Comparison of ENCODE assay signal across 14 mouse cellular contexts in the genomic region with DNA sequence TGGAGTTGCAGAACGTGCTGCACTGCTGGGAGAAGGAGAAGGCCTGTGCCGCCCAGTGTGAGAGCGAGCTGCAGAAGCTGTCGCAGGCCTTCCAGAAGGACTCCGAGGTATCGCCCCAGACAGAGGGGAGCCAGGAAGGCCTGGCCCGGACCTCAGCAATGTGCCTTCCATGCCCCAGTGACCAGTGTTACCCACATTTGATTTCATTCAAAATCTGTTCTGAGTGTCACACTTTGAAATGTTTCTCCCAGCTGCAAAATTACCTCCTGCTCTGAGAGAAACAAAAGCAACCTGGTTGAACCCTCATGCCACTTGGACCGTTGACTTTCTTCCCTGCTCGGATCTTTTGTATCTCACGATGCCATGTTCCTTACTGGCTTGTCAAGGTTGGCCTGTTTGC.
"Had no signal": no experiment of that assay in that cellular context is flagged by ENCODE, and none has a peak within 500 bp of the region (broad histone marks: within the 10 kb centered on the region; RNA-seq: fewer than 3 reads in every experiment).

No protein-coding gene starts in this region.

- H3K9ac ChIP-seq: liver, embryonic 14.5 days; lung, embryonic 14.5 days; midbrain, embryonic 13.5 days; neural tube, embryonic 12.5 days; stomach, embryonic 15.5 days had no signal

- DNase-seq: lung, adult 18-20 months; lung, embryonic 14.5 days; lung, postnatal 10 days; lung, postnatal 4 days; right cerebral cortex, postnatal 14 days; thymus, adult 2 months; thymus, postnatal 25 days; thymus, postnatal 4 days had no signal

- ATAC-seq: midbrain, embryonic 13.5 days had no signal

- H3K36me3 ChIP-seq: midbrain, embryonic 13.5 days; neural tube, embryonic 12.5 days; stomach, embryonic 15.5 days had no signal

- H3K4me3 ChIP-seq: megakaryocyte, embryonic 14.5 days; midbrain, embryonic 13.5 days; neural tube, embryonic 12.5 days; stomach, embryonic 15.5 days had no signal

- H3K4me2 ChIP-seq: lung, embryonic 14.5 days; midbrain, embryonic 13.5 days; neural tube, embryonic 12.5 days; stomach, embryonic 15.5 days had no signal

- H3K27me3 ChIP-seq: megakaryocyte, embryonic 14.5 days; neural tube, embryonic 12.5 days; stomach, embryonic 15.5 days had no signal

- H3K27ac ChIP-seq: liver, embryonic 14.5 days; midbrain, embryonic 13.5 days; neural tube, embryonic 12.5 days; stomach, embryonic 15.5 days; stomach, postnatal 0 days had no signal

- H3K9me3 ChIP-seq: megakaryocyte, embryonic 14.5 days; midbrain, embryonic 13.5 days; neural tube, embryonic 12.5 days; stomach, embryonic 15.5 days had no signal
